Mouse (Mus musculus) cerebellum, adult 11 months (tissue): ENCODE results near the gene Gfm1.
A peak's percentile ranks its signal among the peaks of the same experiment; 100 is the strongest.

Experiments used
- DNase-seq: peaks from one replicate; pipeline ENCODE4 v3.0.0; 2022

The Gfm1 gene

GRCm38 (mm10) chr3:67429999-67430380 lies at the start of gene Gfm1:
Gfm1 (plus strand) TSS chr3:67430096.
- peak; percentile 86 for DNase-seq

- peak; percentile 2 for DNase-seq
Observed at GRCm38 (mm10) chr3:67429338-67429998, 428 bp upstream of the Gfm1 start.

GRCm38 (mm10) chr3:67434011-67434410 lies 4.1 kb downstream of the Gfm1 start:
- no peak for DNase-seq

- no peak for DNase-seq
Observed at GRCm38 (mm10) chr3:67447143-67447542, 17.2 kb downstream of the Gfm1 start.

GRCm38 (mm10) chr3:67449660-67450059 lies 19.8 kb downstream of the Gfm1 start:
- DNase-seq = no peak

- no peak for DNase-seq
Observed at GRCm38 (mm10) chr3:67450601-67451210, 20.8 kb downstream of the Gfm1 start.

- DNase-seq = no peak
Observed at GRCm38 (mm10) chr3:67459881-67460280, 30.0 kb downstream of the Gfm1 start.

- DNase-seq = no peak
Observed at GRCm38 (mm10) chr3:67462015-67462414, 32.1 kb downstream of the Gfm1 start.

GRCm38 (mm10) chr3:67462578-67462977 lies 32.7 kb downstream of the Gfm1 start:
- DNase-seq = no peak

GRCm38 (mm10) chr3:67463001-67463400 lies 33.1 kb downstream of the Gfm1 start:
- DNase-seq = no peak

GRCm38 (mm10) chr3:67463450-67464372 lies 33.8 kb downstream of the Gfm1 start, which contains the start of gene Lxn:
Lxn (minus strand) TSS chr3:67463926.
- DNase-seq = peak; percentile 47

GRCm38 (mm10) chr3:67466576-67466975 lies 36.7 kb downstream of the Gfm1 start:
- no peak for DNase-seq

GRCm38 (mm10) chr3:67467281-67467680 lies 37.4 kb downstream of the Gfm1 start:
- no peak for DNase-seq

GRCm38 (mm10) chr3:67471408-67472127 lies 41.7 kb downstream of the Gfm1 start:
- no peak for DNase-seq

- DNase-seq = no peak
Observed at GRCm38 (mm10) chr3:67473438-67473837, 43.5 kb downstream of the Gfm1 start.

- no peak for DNase-seq
Observed at GRCm38 (mm10) chr3:67479806-67480205, 49.9 kb downstream of the Gfm1 start.

GRCm38 (mm10) chr3:67482400-67482799 lies 52.5 kb downstream of the Gfm1 start:
- no peak for DNase-seq

- no peak for DNase-seq
Observed at GRCm38 (mm10) chr3:67485233-67485632, 55.3 kb downstream of the Gfm1 start.

GRCm38 (mm10) chr3:67490156-67490555 lies 60.3 kb downstream of the Gfm1 start:
- DNase-seq = no peak

GRCm38 (mm10) chr3:67492086-67492869 lies 62.4 kb downstream of the Gfm1 start:
- no peak for DNase-seq

- DNase-seq = no peak
Observed at GRCm38 (mm10) chr3:67493132-67493531, 63.2 kb downstream of the Gfm1 start.

GRCm38 (mm10) chr3:67496310-67496709 lies 66.4 kb downstream of the Gfm1 start:
- no peak for DNase-seq
